Mouse (Mus musculus): ENCODE measurements around the gene Krcc1. TPM values are rescaled to one million over a fixed set of nuclear protein-coding genes. Genes with fewer than 3 reads are reported as not detected.

Gene Krcc1
- polyA plus RNA-seq, 1 experiment from 2014 or later: 109 TPM

GRCm38 (mm10) chr6:71243258-71243657 lies 28.2 kb upstream of the Krcc1 start:
- no peaks in the 10 kb centered on the region for H3K9me3 ChIP-seq (ENCODE audit: control insufficient read depth)
- H3K4me1 ChIP-seq (replicated peaks; ENCODE audit: control insufficient read depth, insufficient read depth, low read length): 0 out of 2 replicates have a peak, but pooled peaks cover under 1% of the 10 kb centered on the region
- no peaks in the 10 kb centered on the region for H3K36me3 ChIP-seq (ENCODE audit: control insufficient read depth, insufficient read depth)
- no peaks in the 10 kb centered on the region for H3K27me3 ChIP-seq (replicated peaks; ENCODE audit: control insufficient read depth, insufficient read depth, low read length)
- TF ChIP-seq CTCF (IDR thresholded peaks at IDR 0.05; ENCODE audit: low read depth): 0 out of 2 replicates have a peak, but pooled peaks have one; percentile 3
- WGBS: 88% methylated on average over 3 of the region's 3 CpGs
- H3K27ac ChIP-seq (ENCODE audit: low read depth, low read length): no peak overlapping the region
- H3K4me3 ChIP-seq (ENCODE audit: low read depth, low read length): no peak overlapping the region
- no peak overlapping the region for H3K9ac ChIP-seq (ENCODE audit: low read depth, low read length)
- ATAC-seq: no peak
- H3K4me2 ChIP-seq (replicated peaks; ENCODE audit: low read depth): no peak overlapping the region

GRCm38 (mm10) chr6:71248420-71248819 lies 23.1 kb upstream of the Krcc1 start:
- 90% methylated on average over 1 of the region's 1 CpGs for WGBS
- no peak for TF ChIP-seq CTCF (IDR thresholded peaks at IDR 0.05; ENCODE audit: low read depth)
- H3K9me3 ChIP-seq (ENCODE audit: control insufficient read depth): no peaks in the 10 kb centered on the region
- no peaks in the 10 kb centered on the region for H3K4me1 ChIP-seq (replicated peaks; ENCODE audit: control insufficient read depth, insufficient read depth, low read length)
- H3K4me3 ChIP-seq (ENCODE audit: low read depth, low read length): no peak overlapping the region
- ATAC-seq: no peak
- H3K27me3 ChIP-seq (replicated peaks; ENCODE audit: control insufficient read depth, insufficient read depth, low read length): no peaks in the 10 kb centered on the region
- H3K27ac ChIP-seq (ENCODE audit: low read depth, low read length): no peak overlapping the region
- no peaks in the 10 kb centered on the region for H3K36me3 ChIP-seq (ENCODE audit: control insufficient read depth, insufficient read depth)
- no peak overlapping the region for H3K4me2 ChIP-seq (replicated peaks; ENCODE audit: low read depth)
- no peak overlapping the region for H3K9ac ChIP-seq (ENCODE audit: low read depth, low read length)

GRCm38 (mm10) chr6:71249615-71250014 lies 21.9 kb upstream of the Krcc1 start:
- Histone ChIP-seq H3K9ac (ENCODE audit: low read depth, low read length) (no peak overlapping the region), H3K36me3 (ENCODE audit: control insufficient read depth, insufficient read depth) (no peaks in the 10 kb centered on the region), H3K4me2 (replicated peaks; ENCODE audit: low read depth) (no peak overlapping the region), H3K4me3 (ENCODE audit: low read depth, low read length) (no peak overlapping the region), H3K9me3 (ENCODE audit: control insufficient read depth) (no peaks in the 10 kb centered on the region), H3K27ac (ENCODE audit: low read depth, low read length) (no peak overlapping the region), H3K4me1 (replicated peaks; ENCODE audit: control insufficient read depth, insufficient read depth, low read length) (no peaks in the 10 kb centered on the region), H3K27me3 (replicated peaks; ENCODE audit: control insufficient read depth, insufficient read depth, low read length) (no peaks in the 10 kb centered on the region)
- no peak for TF ChIP-seq CTCF (IDR thresholded peaks at IDR 0.05; ENCODE audit: low read depth)
- WGBS: 61% methylated on average over 3 of the region's 3 CpGs
- ATAC-seq: peak; percentile 41; the same call in 1 of the 2 replicates

DNA sequence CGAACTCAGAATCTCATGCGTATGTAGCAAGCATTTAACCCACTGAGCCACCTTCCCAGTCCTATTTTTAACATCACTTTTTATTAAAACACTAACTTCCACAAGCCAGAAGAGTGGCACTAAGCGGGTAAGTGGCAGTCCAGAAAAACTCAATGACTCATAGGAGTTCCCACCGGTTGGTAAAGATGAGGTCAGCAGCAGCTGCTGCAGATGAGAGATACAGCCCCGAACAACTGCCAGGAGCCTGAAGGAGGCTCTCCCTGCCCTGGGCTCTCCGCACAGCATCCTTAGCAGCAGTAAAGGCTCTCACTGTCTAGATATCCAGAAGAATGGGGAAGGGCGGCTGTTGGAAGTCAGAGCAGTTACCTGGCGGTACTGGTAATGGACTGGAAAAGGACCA lies 20.5 kb upstream of the Krcc1 start:
- Histone ChIP-seq H3K4me2 (replicated peaks; ENCODE audit: low read depth) (no peak overlapping the region), H3K4me1 (replicated peaks; ENCODE audit: control insufficient read depth, insufficient read depth, low read length) (no peaks in the 10 kb centered on the region), H3K36me3 (ENCODE audit: control insufficient read depth, insufficient read depth) (no peaks in the 10 kb centered on the region), H3K4me3 (ENCODE audit: low read depth, low read length) (no peak overlapping the region), H3K9me3 (ENCODE audit: control insufficient read depth) (no peaks in the 10 kb centered on the region), H3K9ac (ENCODE audit: low read depth, low read length) (no peak overlapping the region), H3K27ac (ENCODE audit: low read depth, low read length) (no peak overlapping the region), H3K27me3 (replicated peaks; ENCODE audit: control insufficient read depth, insufficient read depth, low read length) (no peaks in the 10 kb centered on the region)
- no peak for ATAC-seq
- TF ChIP-seq CTCF (IDR thresholded peaks at IDR 0.05; ENCODE audit: low read depth): no peak
- WGBS: 77% methylated on average over 8 of the region's 8 CpGs

DNA sequence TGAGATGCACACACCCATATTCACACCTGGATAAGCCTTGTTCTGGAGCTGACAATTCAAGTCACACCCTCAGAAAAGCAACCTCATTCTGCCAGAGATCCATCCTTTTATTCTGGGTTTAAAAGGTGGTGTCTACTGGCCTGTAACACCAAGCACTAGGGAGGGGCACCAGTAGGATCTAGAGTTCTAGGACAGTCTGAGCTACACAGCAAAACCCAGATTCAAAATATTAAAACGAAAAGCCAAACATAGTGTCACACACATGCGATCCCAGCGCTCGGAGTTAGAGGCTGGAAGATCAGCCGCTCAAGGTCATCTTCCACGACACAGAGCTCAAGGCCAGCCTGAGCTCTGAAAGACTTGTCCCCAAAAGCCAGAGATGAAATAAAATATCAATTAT lies 17.0 kb upstream of the Krcc1 start:
- WGBS: 82% methylated on average over 6 of the region's 6 CpGs
- H3K4me3 ChIP-seq (ENCODE audit: low read depth, low read length): no peak overlapping the region
- no peaks in the 10 kb centered on the region for H3K9me3 ChIP-seq (ENCODE audit: control insufficient read depth)
- no peaks in the 10 kb centered on the region for H3K36me3 ChIP-seq (ENCODE audit: control insufficient read depth, insufficient read depth)
- H3K27me3 ChIP-seq (replicated peaks; ENCODE audit: control insufficient read depth, insufficient read depth, low read length): no peaks in the 10 kb centered on the region
- no peaks in the 10 kb centered on the region for H3K4me1 ChIP-seq (replicated peaks; ENCODE audit: control insufficient read depth, insufficient read depth, low read length)
- no peak for TF ChIP-seq CTCF (IDR thresholded peaks at IDR 0.05; ENCODE audit: low read depth)
- H3K27ac ChIP-seq (ENCODE audit: low read depth, low read length): no peak overlapping the region
- H3K4me2 ChIP-seq (replicated peaks; ENCODE audit: low read depth): no peak overlapping the region
- ATAC-seq: no peak
- H3K9ac ChIP-seq (ENCODE audit: low read depth, low read length): no peak overlapping the region

DNA sequence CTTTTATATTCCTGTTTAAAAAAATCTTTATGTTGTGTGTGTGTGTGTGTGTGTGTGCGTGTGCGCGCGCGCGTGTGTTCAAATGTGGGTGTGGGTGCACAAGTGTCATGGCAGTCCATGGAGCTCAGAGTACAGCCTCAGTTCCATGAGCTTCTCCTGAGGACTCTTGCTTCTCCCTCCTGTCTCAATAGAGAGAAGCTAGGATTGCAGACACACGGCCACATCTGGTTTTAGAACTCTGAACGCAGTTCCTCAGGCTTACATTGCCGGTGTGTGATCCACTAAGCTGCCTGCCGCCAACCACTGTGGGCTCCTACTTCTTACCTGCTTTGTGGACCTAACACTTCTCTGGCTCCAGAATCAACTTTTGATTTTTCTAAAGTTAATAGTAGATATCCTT lies 15.3 kb upstream of the Krcc1 start:
- Histone ChIP-seq H3K27ac (ENCODE audit: low read depth, low read length) (no peak overlapping the region), H3K4me3 (ENCODE audit: low read depth, low read length) (no peak overlapping the region), H3K27me3 (replicated peaks; ENCODE audit: control insufficient read depth, insufficient read depth, low read length) (no peaks in the 10 kb centered on the region), H3K4me1 (replicated peaks; ENCODE audit: control insufficient read depth, insufficient read depth, low read length) (no peaks in the 10 kb centered on the region), H3K9me3 (ENCODE audit: control insufficient read depth) (no peaks in the 10 kb centered on the region), H3K4me2 (replicated peaks; ENCODE audit: low read depth) (no peak overlapping the region), H3K9ac (ENCODE audit: low read depth, low read length) (no peak overlapping the region), H3K36me3 (ENCODE audit: control insufficient read depth, insufficient read depth) (no peaks in the 10 kb centered on the region)
- ATAC-seq: no peak
- 93% methylated on average over 10 of the region's 10 CpGs for WGBS
- no peak for TF ChIP-seq CTCF (IDR thresholded peaks at IDR 0.05; ENCODE audit: low read depth)

DNA sequence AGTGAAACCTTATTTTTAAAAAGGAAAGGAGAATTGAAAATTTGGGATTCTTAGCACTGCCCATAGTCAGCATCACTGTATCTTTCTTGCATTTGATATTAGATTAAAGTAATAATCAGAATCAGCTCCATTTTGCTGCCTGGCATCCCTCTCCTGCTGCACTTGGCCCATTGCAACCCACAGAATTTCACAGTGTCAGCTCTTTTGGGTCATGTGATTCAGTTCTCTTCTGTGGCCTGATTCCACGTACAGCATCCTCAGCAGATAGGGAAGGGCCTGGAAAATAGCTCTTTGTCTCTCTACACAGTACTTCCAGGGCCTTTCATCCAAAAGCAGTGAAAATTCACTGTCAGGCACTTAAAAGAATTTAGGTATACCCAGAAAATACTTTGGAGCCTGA lies 14.1 kb upstream of the Krcc1 start:
- Histone ChIP-seq H3K27me3 (replicated peaks; ENCODE audit: control insufficient read depth, insufficient read depth, low read length) (no peaks in the 10 kb centered on the region), H3K36me3 (ENCODE audit: control insufficient read depth, insufficient read depth) (no peaks in the 10 kb centered on the region), H3K9ac (ENCODE audit: low read depth, low read length) (no peak overlapping the region), H3K4me3 (ENCODE audit: low read depth, low read length) (no peak overlapping the region), H3K4me2 (replicated peaks; ENCODE audit: low read depth) (no peak overlapping the region), H3K27ac (ENCODE audit: low read depth, low read length) (no peak overlapping the region), H3K9me3 (ENCODE audit: control insufficient read depth) (no peaks in the 10 kb centered on the region), H3K4me1 (replicated peaks; ENCODE audit: control insufficient read depth, insufficient read depth, low read length) (no peaks in the 10 kb centered on the region)
- 46% methylated on average over 1 of the region's 1 CpGs for WGBS
- ATAC-seq: no peak
- no peak for TF ChIP-seq CTCF (IDR thresholded peaks at IDR 0.05; ENCODE audit: low read depth)
